23 mouse cellular contexts compared by ENCODE assay signal in genomic region chr12:77529414-77529813, GRCm38 (mm10).
DNase-seq lines count a peak whose midpoint lies in the region; ATAC-seq and TF ChIP-seq lines count a peak whose summit lies in the region.
"Had no signal": no experiment of that assay in that cellular context is flagged by ENCODE, and none has a peak within 500 bp of the region (broad histone marks: within the 10 kb centered on the region; RNA-seq: fewer than 3 reads in every experiment).

No protein-coding gene starts in this region.

- WGBS in cerebellum, adult 2 months = 44% methylated on average over 4 of the region's 4 CpGs
- WGBS in hindbrain, embryonic 13.5 days = 84% methylated on average over 4 of the region's 4 CpGs
- 78% methylated on average over 4 of the region's 4 CpGs for WGBS in hindbrain, embryonic 14.5 days

- no peak overlapping the region for H3K4me2 ChIP-seq in hindbrain, embryonic 13.5 days
- no peak overlapping the region for H3K4me2 ChIP-seq in hindbrain, embryonic 14.5 days (replicated peaks)
- H3K4me2 ChIP-seq: embryonic facial prominence, embryonic 15.5 days; heart, embryonic 12.5 days; hindbrain, embryonic 12.5 days had no signal

- peak; percentile 20 to 22 for DNase-seq in cerebellum, adult 2 months
- DNase-seq in cerebellum, adult 18-20 months = no peak
- no peak for DNase-seq in hindbrain, embryonic 14.5 days (ENCODE audit: low spot score)
- DNase-seq in kidney, postnatal 10 days = peak; percentile 1
- no peak for DNase-seq in kidney, postnatal 14 days
- DNase-seq in right cerebral cortex, postnatal 10 days (ENCODE audit: low spot score in 2 of 2) = peak; percentile 35 to 54
- DNase-seq in right cerebral cortex, postnatal 4 days = no peak
- DNase-seq: adrenal gland, adult 8-10 months; adrenal gland, postnatal 36 days; cerebellum, adult 11-12 months; embryo, embryonic 11 days; gastrocnemius, adult 2 months; gastrocnemius, postnatal 25 days had no signal

- TF ChIP-seq POLR2A in cerebellum, adult 2 months (IDR thresholded peaks at IDR 0.05; ENCODE audit: borderline replicate concordance, insufficient read depth, low read length) = no peak

- no peak for TF ChIP-seq CTCF in cerebellum, adult 2 months (IDR thresholded peaks at IDR 0.05; ENCODE audit: borderline replicate concordance, insufficient read depth, low read depth, low read length)

- H3K9ac ChIP-seq in hindbrain, embryonic 13.5 days = no peak overlapping the region
- H3K9ac ChIP-seq in hindbrain, embryonic 14.5 days = no peak overlapping the region
- H3K9ac ChIP-seq: embryonic facial prominence, embryonic 15.5 days; heart, embryonic 12.5 days; hindbrain, embryonic 12.5 days had no signal

- no peaks in the 10 kb centered on the region for H3K9me3 ChIP-seq in hindbrain, embryonic 13.5 days
- no peaks in the 10 kb centered on the region for H3K9me3 ChIP-seq in hindbrain, embryonic 14.5 days (ENCODE audit: control insufficient read depth, low read length)
- H3K9me3 ChIP-seq: embryonic facial prominence, embryonic 15.5 days; forebrain, embryonic 10.5 days; G1E; heart, embryonic 12.5 days; hindbrain, embryonic 12.5 days had no signal

- H3K36me3 ChIP-seq in hindbrain, embryonic 13.5 days = no peaks in the 10 kb centered on the region
- H3K36me3 ChIP-seq in hindbrain, embryonic 14.5 days (replicated peaks; ENCODE audit: control insufficient read depth, insufficient read depth) = no peaks in the 10 kb centered on the region
- H3K36me3 ChIP-seq: embryonic facial prominence, embryonic 15.5 days; forebrain, embryonic 10.5 days; G1E; heart, embryonic 12.5 days; hindbrain, embryonic 12.5 days had no signal

- no peak overlapping the region for H3K4me3 ChIP-seq in cerebellum, adult 2 months (replicated peaks; ENCODE audit: insufficient read depth, low read depth, low read length)
- H3K4me3 ChIP-seq in hindbrain, embryonic 13.5 days = no peak overlapping the region
- H3K4me3 ChIP-seq in hindbrain, embryonic 14.5 days (replicated peaks; ENCODE audit: low read length) = no peak overlapping the region
- H3K4me3 ChIP-seq: embryonic facial prominence, embryonic 15.5 days; erythroblast, embryonic 14.5 days; forebrain, embryonic 10.5 days; gastrocnemius, adult 2 months; heart, embryonic 12.5 days; hindbrain, embryonic 12.5 days had no signal

- H3K27ac ChIP-seq in cerebellum, adult 2 months (ENCODE audit: insufficient read depth, low read length) = peak overlapping the region; percentile 96; the same call in 1 of the 2 replicates
- H3K27ac ChIP-seq in hindbrain, embryonic 13.5 days = 0 out of 2 replicates have a peak overlapping the region, but pooled peaks have one; percentile 12
- no peak overlapping the region for H3K27ac ChIP-seq in hindbrain, embryonic 14.5 days
- H3K27ac ChIP-seq: embryonic facial prominence, embryonic 15.5 days; forebrain, embryonic 10.5 days; gastrocnemius, adult 2 months; hindbrain, embryonic 12.5 days had no signal

- H3K27me3 ChIP-seq in cerebellum, adult 2 months (ENCODE audit: control insufficient read depth, insufficient read depth, low read length) = no peaks in the 10 kb centered on the region
- no peaks in the 10 kb centered on the region for H3K27me3 ChIP-seq in hindbrain, embryonic 13.5 days
- no peaks in the 10 kb centered on the region for H3K27me3 ChIP-seq in hindbrain, embryonic 14.5 days (ENCODE audit: control insufficient read depth, insufficient read depth, low read length)
- H3K27me3 ChIP-seq: embryonic facial prominence, embryonic 15.5 days; hindbrain, embryonic 12.5 days had no signal

- ATAC-seq in hindbrain, embryonic 13.5 days (ENCODE audit: low FRiP score) = no peak
- ATAC-seq in hindbrain, embryonic 14.5 days (ENCODE audit: low FRiP score) = no peak
- ATAC-seq: CD4-positive, CD25-positive, alpha-beta regulatory T cell, adult 4 months; forebrain, embryonic 14.5 days; inflammation-experienced regulatory T-cells, adult 6 months had no signal

- peaks cover 31% of the 10 kb centered on the region for H3K4me1 ChIP-seq in cerebellum, adult 2 months (ENCODE audit: control insufficient read depth, insufficient read depth, low read length)
- H3K4me1 ChIP-seq in hindbrain, embryonic 13.5 days (replicated peaks) = peaks cover 11% of the 10 kb centered on the region
- no peaks in the 10 kb centered on the region for H3K4me1 ChIP-seq in hindbrain, embryonic 14.5 days (replicated peaks; ENCODE audit: control insufficient read depth, insufficient read depth, low read length)
- H3K4me1 ChIP-seq: embryonic facial prominence, embryonic 15.5 days; heart, embryonic 12.5 days had no signal

Comparison
In these comparisons a context has a peak if more than half of its experiments do, and no peak if none do; other contexts are left out.
1. DNase-seq: peak in cerebellum, adult 2 months (2 of 2), kidney, postnatal 10 days (single experiment) and right cerebral cortex, postnatal 10 days (2 of 2); none in cerebellum, adult 18-20 months (0 of 2), hindbrain, embryonic 14.5 days (single experiment), kidney, postnatal 14 days (single experiment) and right cerebral cortex, postnatal 4 days (single experiment).